Mouse (Mus musculus) kidney, embryonic 14.5 days (tissue): ENCODE data around the gene Smoc1. TPM values are rescaled to one million over a fixed set of nuclear protein-coding genes. Genes with fewer than 3 reads are reported as not detected.

ENCODE experiments used
- ATAC-seq: fragments of 200-750 bp; cut with Nextera tagmentation; 2 replicates; pipeline ENCODE4 v1.8.0; 2017; ENCODE audit warnings: moderate number of reproducible peaks, mild to moderate bottlenecking, moderate TSS enrichment, moderate library complexity; ENCODE audit not compliant: low FRiP score, low TSS enrichment
- H3K27ac ChIP-seq: fragments of 300-500 bp; sonication (generic); 2 replicates; pipeline ENCODE4 v1.5.1; 2014; ENCODE audit warnings: low read depth, mild to moderate bottlenecking, low read length, moderate library complexity, mixed read lengths
- H3K27me3 ChIP-seq: fragments of 300-500 bp; sonication (generic); 2 replicates; pipeline ENCODE4 v1.6.1; 2014; ENCODE audit warnings: mild to moderate bottlenecking, low read length; ENCODE audit not compliant: control insufficient read depth, insufficient read depth
- H3K36me3 ChIP-seq: fragments of 300-500 bp; sonication (generic); 2 replicates; pipeline ENCODE4 v1.6.1; 2014; ENCODE audit warnings: low read length, mixed read lengths; ENCODE audit not compliant: control insufficient read depth, insufficient read depth
- H3K4me1 ChIP-seq: fragments of 300-500 bp; sonication (generic); 2 replicates; pipeline ENCODE4 v1.6.1; 2014; ENCODE audit warnings: low read length, mixed read lengths; ENCODE audit not compliant: control insufficient read depth, insufficient read depth
- H3K4me2 ChIP-seq: fragments of 300-500 bp; sonication (generic); replicated peaks from 2 replicates; pipeline ENCODE4 v1.6.1; 2014; ENCODE audit warnings: low read depth, mild to moderate bottlenecking, low read length
- H3K4me3 ChIP-seq: fragments of 300-500 bp; sonication (generic); 2 replicates; pipeline ENCODE4 v1.5.1; 2014; ENCODE audit warnings: mild to moderate bottlenecking, low read length
- H3K9ac ChIP-seq: fragments of 300-500 bp; sonication (generic); 2 replicates; pipeline ENCODE4 v1.6.1; 2014; ENCODE audit warnings: low read depth, mild to moderate bottlenecking, low read length, moderate library complexity
- H3K9me3 ChIP-seq: fragments of 300-500 bp; sonication (generic); 2 replicates; pipeline ENCODE4 v1.6.1; 2016; ENCODE audit warnings: low read length; ENCODE audit not compliant: control insufficient read depth
- WGBS: fragments of 180-500 bp; shearing (Covaris S2); extraction: QIAGEN DNeasy Blood & Tissue Kit; methylation state at CpG from one replicate; pipeline ENCODE4 v1.1.7; 2014; 5-methylcytosine and 5-hydroxymethylcytosine counted together
- polyA plus RNA-seq: library from polyadenylated mRNA; unstranded; fragments of >200 nt; fragmentation: Nextera tagmentation; extraction: Ambion mirVana; gene quantifications from 2 replicates; pipeline ENCODE4 v1.2.1, GENCODE M21; 2014

Smoc1 gene
- polyA plus RNA-seq, 1 experiment from 2014 or later: 1.0 TPM

DNA sequence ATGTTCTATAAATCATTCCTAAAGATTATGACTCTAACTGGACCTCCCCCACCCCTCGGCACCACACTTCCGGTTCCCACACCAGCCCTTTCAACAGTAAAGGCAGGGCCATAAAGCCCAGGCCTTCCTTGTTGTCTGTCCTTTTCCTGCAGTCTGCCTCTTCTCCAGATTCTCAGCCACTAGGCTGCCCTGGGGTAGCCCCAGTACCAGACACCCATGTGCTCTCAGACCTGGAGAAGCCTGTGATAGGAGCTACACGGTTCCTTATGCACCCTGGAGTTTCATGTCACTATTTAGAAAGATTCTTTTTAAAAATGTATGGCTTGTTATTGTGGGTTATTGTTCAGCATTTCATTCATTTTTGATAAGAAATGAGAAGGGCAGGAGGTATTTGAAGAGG is 133.8 kb downstream of the Smoc1 start:
- Histone ChIP-seq H3K4me1 (no peaks in the 10 kb centered on the region), H3K27ac (no peak overlapping the region), H3K4me2 (no peak overlapping the region), H3K36me3 (no peaks in the 10 kb centered on the region), H3K9ac (no peak overlapping the region), H3K27me3 (peaks cover 36% of the 10 kb centered on the region), H3K4me3 (no peak overlapping the region), H3K9me3 (no peaks in the 10 kb centered on the region)
- no peak for ATAC-seq
- WGBS: 23% methylated on average over 3 of the region's 3 CpGs

DNA sequence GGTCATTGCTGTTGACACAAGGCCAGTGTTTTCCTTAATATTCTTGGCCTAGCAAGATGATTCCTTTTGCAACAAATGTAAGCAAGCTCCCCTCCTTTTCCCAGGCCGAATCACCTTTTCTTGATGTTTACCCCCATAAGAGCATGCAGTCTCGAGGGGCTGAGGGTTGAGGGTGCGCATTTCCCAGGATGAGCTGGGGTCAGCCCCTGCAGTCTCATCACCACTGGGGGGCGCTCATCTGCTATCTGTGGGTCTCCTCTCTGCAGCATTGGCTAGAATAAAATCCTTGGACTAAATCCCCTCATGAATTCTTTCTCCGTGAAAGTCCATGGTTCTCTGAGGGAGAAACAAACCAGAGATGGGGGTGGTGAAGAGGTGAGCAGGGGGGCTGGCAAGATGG is 134.2 kb downstream of the Smoc1 start:
- 66% methylated on average over 5 of the region's 5 CpGs for WGBS

DNA sequence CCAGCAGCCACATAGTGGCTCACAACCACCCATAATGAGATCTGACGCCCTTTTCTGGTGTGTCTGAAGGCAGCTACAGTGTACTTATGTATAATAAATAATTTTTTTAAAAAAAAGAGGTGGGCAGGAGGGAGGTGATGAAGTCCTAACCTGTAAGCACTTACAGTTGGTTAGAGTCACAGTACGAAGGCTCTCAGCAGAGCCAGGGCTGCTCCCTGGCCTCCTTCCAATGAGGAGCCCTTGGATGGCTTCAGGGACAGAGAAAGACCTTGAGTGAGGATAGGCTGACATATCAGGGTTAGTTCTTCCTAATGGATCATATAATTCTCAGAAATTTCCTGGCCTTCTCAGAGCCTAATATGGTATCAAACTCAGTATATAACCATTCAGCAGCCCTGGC is 134.7 kb downstream of the Smoc1 start:
- no peak for ATAC-seq
- no peaks in the 10 kb centered on the region for H3K36me3 ChIP-seq
- H3K9me3 ChIP-seq: no peaks in the 10 kb centered on the region
- no peak overlapping the region for H3K4me3 ChIP-seq
- WGBS: 81% methylated on average over 2 of the region's 2 CpGs
- no peak overlapping the region for H3K9ac ChIP-seq
- H3K27me3 ChIP-seq: peaks cover 36% of the 10 kb centered on the region
- H3K27ac ChIP-seq: no peak overlapping the region
- no peak overlapping the region for H3K4me2 ChIP-seq
- peaks cover 8% of the 10 kb centered on the region for H3K4me1 ChIP-seq

More for the DNA sequence above, 134.2 kb downstream of the Smoc1 start:
- Histone ChIP-seq H3K27me3 (peaks cover 36% of the 10 kb centered on the region), H3K4me1 (peaks cover 4% of the 10 kb centered on the region), H3K36me3 (no peaks in the 10 kb centered on the region), H3K27ac (no peak overlapping the region), H3K4me2 (no peak overlapping the region), H3K4me3 (no peak overlapping the region), H3K9me3 (no peaks in the 10 kb centered on the region), H3K9ac (no peak overlapping the region)
- no peak for ATAC-seq

DNA sequence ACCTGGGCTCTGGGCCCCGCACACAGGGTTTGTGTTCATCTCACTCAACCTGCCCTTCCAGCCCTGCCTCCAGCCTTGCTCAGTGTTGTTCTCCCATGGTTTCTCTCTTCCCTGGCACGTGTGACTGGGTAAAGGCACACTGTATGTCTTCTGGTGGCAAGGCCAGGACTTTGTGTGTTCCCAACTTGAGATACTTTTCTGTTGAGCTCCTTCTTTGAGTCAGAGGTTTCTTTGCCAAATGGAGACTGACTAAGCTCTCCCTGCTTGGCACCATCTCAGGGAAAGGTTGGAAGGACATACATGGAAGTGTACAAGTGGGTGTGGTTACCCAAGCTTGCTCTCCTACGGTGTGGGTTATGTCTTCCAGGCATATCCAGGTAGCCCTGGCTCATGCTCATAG is 136.5 kb downstream of the Smoc1 start:
- Histone ChIP-seq H3K4me1 (peaks cover 11% of the 10 kb centered on the region), H3K9ac (no peak overlapping the region), H3K4me3 (no peak overlapping the region), H3K27me3 (peaks cover 40% of the 10 kb centered on the region), H3K4me2 (no peak overlapping the region), H3K36me3 (no peaks in the 10 kb centered on the region), H3K27ac (no peak overlapping the region), H3K9me3 (no peaks in the 10 kb centered on the region)
- 78% methylated on average over 3 of the region's 3 CpGs for WGBS
- no peak for ATAC-seq

DNA sequence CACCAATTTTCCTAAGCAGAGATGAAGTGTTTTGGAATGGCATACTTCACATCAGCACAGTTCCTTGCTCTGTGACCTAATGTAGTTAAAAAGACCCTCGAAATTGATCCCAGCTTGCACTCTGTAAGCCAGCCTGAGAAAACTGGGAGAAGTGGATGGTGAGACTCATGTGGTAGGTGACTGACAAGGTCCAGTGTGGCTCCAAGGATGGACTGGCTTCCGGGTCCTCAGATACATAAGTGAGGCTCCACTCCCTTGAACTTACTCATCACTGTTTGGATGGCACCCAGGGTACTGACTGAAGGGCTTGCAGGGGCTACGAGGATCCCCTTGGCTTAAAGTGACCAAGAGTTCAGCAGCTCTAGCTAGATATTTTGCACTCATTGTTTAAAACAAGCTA is 137.0 kb downstream of the Smoc1 start:
- Histone ChIP-seq H3K4me2 (no peak overlapping the region), H3K27ac (no peak overlapping the region), H3K9ac (no peak overlapping the region), H3K36me3 (no peaks in the 10 kb centered on the region), H3K9me3 (no peaks in the 10 kb centered on the region), H3K4me1 (peaks cover 11% of the 10 kb centered on the region), H3K4me3 (no peak overlapping the region), H3K27me3 (peaks cover 44% of the 10 kb centered on the region)
- ATAC-seq: no peak
- WGBS: 90% methylated on average over 3 of the region's 3 CpGs

DNA sequence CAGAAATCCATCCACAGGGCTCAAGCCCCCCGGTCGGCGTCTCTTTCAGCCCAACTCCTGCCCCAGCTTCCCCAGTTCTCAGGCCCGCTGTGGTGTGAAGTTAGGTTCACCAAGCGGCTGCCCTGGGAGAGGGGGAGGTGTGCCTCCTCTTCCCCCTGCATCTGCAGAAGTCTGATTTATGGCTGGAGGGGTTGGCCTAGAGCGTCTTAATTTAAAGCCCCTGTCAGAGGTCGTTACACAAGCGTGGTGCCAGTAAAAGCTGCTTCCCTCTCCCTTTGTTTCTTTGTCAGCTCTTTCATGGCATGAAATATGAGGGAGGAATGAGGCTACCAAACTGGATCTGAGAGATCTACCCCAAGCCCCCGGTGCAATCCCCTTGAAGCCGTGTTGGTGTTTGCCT is 139.5 kb downstream of the Smoc1 start:
- Histone ChIP-seq H3K9me3 (no peaks in the 10 kb centered on the region), H3K4me3 (no peak overlapping the region), H3K9ac (peak overlapping the region; percentile 8; the same call in 1 of the 2 replicates), H3K36me3 (no peaks in the 10 kb centered on the region), H3K4me1 (peaks cover 11% of the 10 kb centered on the region), H3K4me2 (no peak overlapping the region), H3K27me3 (peaks cover 57% of the 10 kb centered on the region), H3K27ac (no peak overlapping the region)
- WGBS: 0% methylated on average over 10 of the region's 10 CpGs
- peak; percentile 86 for ATAC-seq

DNA sequence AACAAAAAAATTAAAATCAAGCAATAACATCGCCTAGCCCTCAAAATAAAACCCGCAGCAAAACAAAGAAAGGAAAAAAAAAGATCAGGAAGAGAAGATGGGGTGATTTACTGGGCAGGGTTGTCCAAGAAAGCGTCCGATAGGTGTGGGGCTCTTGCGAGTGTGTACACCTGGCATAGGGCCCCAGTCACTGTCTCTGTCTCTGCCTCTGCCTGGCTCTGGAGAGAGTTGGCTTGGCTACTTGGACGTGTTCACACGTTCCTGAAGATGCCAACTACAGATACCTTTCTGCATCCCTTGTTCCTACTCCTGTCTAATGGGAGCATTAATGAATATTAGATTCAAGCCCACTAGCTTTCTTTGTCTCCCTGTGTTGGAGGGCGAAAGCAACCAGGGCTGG is 140.0 kb downstream of the Smoc1 start:
- Histone ChIP-seq H3K27me3 (peaks cover 61% of the 10 kb centered on the region), H3K4me3 (no peak overlapping the region), H3K9me3 (no peaks in the 10 kb centered on the region), H3K36me3 (no peaks in the 10 kb centered on the region), H3K4me2 (no peak overlapping the region), H3K9ac (no peak overlapping the region), H3K4me1 (peaks cover 11% of the 10 kb centered on the region), H3K27ac (no peak overlapping the region)
- ATAC-seq: no peak
- 27% methylated on average over 8 of the region's 8 CpGs for whole genome bisulfite sequencing

DNA sequence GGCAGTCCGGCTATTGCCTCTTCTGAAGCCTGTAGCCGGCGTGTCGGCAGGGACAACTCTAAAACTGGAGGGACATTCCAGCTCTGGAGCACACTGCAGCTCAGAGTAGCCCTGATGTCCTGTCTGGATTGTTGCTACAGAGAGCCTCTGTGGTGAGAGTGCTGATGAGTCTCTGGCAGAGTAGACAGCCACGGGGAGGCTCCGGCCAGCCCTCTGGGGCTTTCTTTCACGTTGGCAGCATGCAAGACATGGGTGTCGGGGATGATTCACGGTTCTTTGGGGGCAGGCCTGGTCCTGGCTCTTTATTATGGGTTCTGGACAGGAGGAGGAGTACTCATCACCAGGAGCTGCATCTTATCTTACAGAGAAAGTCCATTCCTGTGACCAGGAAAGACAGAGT is 140.5 kb downstream of the Smoc1 start:
- Histone ChIP-seq H3K4me3 (no peak overlapping the region), H3K4me2 (no peak overlapping the region), H3K36me3 (no peaks in the 10 kb centered on the region), H3K27ac (no peak overlapping the region), H3K27me3 (peaks cover 61% of the 10 kb centered on the region), H3K4me1 (peaks cover 11% of the 10 kb centered on the region), H3K9me3 (no peaks in the 10 kb centered on the region), H3K9ac (no peak overlapping the region)
- ATAC-seq: no peak; the same call in 1 of the 2 replicates
- 20% methylated on average over 9 of the region's 9 CpGs for WGBS

DNA sequence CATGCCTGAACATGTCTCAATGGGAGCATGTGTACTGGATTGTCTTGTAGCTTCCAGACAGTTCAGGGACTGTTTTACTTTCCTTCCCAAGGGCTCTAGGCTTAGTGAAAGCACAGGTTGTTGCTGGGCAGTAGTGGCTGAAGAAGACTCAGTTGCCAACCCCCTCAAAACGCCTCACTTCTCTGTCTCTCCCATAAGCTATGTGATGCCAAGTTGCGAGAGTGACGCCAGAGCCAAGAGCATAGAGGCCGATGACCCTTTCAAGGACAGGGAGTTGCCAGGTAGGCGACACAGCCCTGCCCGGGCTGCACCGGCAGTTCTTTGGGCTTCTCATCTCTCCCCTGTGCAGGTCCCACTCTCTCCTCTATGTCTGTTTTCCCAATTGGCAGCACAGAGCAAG is 141.4 kb downstream of the Smoc1 start:
- no peak overlapping the region for H3K9ac ChIP-seq
- WGBS: 92% methylated on average over 7 of the region's 7 CpGs
- H3K4me1 ChIP-seq: peaks cover 11% of the 10 kb centered on the region
- no peak for ATAC-seq
- no peaks in the 10 kb centered on the region for H3K36me3 ChIP-seq
- peaks cover 59% of the 10 kb centered on the region for H3K27me3 ChIP-seq
- H3K27ac ChIP-seq: no peak overlapping the region
- no peaks in the 10 kb centered on the region for H3K9me3 ChIP-seq
- no peak overlapping the region for H3K4me3 ChIP-seq
- no peak overlapping the region for H3K4me2 ChIP-seq

DNA sequence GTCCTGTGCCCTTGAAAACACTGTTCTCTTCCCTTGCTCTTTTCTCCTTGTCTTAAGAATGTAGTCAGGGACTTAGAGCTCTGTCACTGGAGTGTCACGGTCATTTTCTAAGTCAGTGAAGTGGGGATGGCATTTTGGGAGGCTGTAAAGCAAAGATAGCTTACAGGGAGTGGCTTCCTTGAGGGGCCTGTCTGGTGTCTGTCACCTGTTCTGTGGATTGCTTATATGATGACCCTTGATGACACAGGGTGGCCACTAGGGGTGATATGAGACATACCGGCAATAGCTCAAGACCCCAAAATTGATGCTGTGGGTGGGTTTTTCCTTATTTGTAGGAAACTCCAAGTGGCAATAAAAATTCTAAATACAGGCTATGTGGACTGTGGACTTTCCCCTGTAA is 141.9 kb downstream of the Smoc1 start:
- ATAC-seq: no peak
- Histone ChIP-seq H3K27ac (no peak overlapping the region), H3K9ac (no peak overlapping the region), H3K27me3 (peaks cover 56% of the 10 kb centered on the region), H3K9me3 (no peaks in the 10 kb centered on the region), H3K36me3 (no peaks in the 10 kb centered on the region), H3K4me3 (no peak overlapping the region), H3K4me1 (peaks cover 11% of the 10 kb centered on the region), H3K4me2 (no peak overlapping the region)
- 76% methylated on average over 2 of the region's 2 CpGs for WGBS
